Mouse (Mus musculus) myocyte (in vitro differentiated cells): ENCODE measurements around the gene Pcnp.

ENCODE experiments used
- POLR2A ChIP-seq: IDR thresholded peaks from one replicate; pipeline ENCODE4 v1.6.1; 2011; ENCODE audit warnings: low read depth, mild to moderate bottlenecking, control low read depth, moderate library complexity; ENCODE audit not compliant: insufficient read length
- REST ChIP-seq: IDR thresholded peaks from one replicate; pipeline ENCODE4 v1.6.1; 2011; ENCODE audit warnings: mild to moderate bottlenecking, control low read depth, moderate library complexity; ENCODE audit not compliant: insufficient read depth, insufficient read length
- TCF12 ChIP-seq: IDR thresholded peaks from one replicate; pipeline ENCODE4 v1.6.1; 2011; ENCODE audit warnings: mild to moderate bottlenecking, control low read depth; ENCODE audit not compliant: poor library complexity, insufficient read depth, severe bottlenecking
- USF1 ChIP-seq: IDR thresholded peaks from one replicate; pipeline ENCODE4 v1.6.1; 2011; ENCODE audit warnings: low read depth, mild to moderate bottlenecking, control low read depth, moderate library complexity

DNA sequence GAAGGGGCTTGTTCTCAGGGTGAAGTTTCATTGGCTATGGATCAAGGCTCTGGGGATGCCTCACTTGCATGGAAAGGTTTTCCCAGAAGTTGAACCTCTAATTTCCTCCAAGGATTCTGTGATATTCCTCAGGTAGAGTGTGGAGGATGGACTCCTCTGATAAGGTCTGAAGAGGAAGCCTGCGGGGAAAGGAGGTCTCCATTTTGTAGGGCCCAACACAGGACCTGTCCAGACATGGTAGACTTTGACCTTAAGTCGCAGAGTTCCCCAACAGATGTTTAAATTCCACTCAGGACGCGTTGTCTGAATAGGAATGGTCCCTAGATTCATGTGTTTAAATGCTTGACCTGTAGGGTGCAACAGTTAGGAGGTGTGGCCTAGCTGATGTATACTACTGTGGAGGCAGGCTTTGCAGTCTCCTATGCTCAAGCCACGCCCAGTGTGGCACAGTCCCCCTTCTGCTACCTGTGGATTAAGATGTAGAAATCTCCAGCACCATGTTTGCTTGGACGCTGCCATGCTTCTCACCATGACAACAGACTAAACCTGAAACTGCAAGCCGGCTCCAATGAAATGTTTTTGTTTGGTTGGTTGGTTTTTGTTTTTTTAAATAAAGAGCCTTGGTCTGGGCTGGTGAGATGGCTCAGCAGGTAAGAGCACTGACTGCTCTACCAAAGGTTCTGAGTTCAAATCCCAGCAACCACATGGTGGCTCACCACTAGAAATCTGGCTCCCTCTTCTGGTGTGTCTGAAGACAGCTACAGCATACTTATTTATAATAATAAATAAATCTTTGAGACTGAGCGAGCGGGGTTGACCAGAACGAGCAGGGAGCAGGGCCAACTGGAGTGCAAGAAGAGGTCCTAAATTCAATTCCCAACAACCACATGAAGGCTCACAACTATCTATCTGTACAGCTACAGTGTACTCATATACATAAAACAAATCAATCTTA, 16.5 kb downstream of the Pcnp start:
- TF ChIP-seq REST (no peak), POLR2A (no peak), USF1 (no peak), TCF12 (no peak)
